Mouse (Mus musculus) T-cell, adult 2 months (primary cell): ENCODE measurements around the gene Adgrf1.

Experiments used
- DNase-seq: peaks from one replicate; pipeline ENCODE4 v3.0.0; 2022; ENCODE audit warnings: low spot score

The Adgrf1 gene

GRCm38 (mm10) chr17:43270161-43270560 lies at the start of gene Adgrf1:
Gene Adgrf1 (plus strand): TSS chr17:43270329.
- DNase-seq = no peak

- DNase-seq = no peak
Measured at GRCm38 (mm10) chr17:43226101-43226500, 44.0 kb upstream of the Adgrf1 start.

- DNase-seq = peak; percentile 30
Measured at GRCm38 (mm10) chr17:43229621-43230513, 40.3 kb upstream of the Adgrf1 start.

GRCm38 (mm10) chr17:43230821-43231220 lies 39.3 kb upstream of the Adgrf1 start:
- no peak for DNase-seq

- peak; percentile 46 for DNase-seq
Measured at GRCm38 (mm10) chr17:43232769-43233168, 37.4 kb upstream of the Adgrf1 start.

GRCm38 (mm10) chr17:43236656-43237250 lies 33.4 kb upstream of the Adgrf1 start:
- DNase-seq = no peak

GRCm38 (mm10) chr17:43239035-43239434 lies 31.1 kb upstream of the Adgrf1 start:
- no peak for DNase-seq

- DNase-seq = no peak
Measured at GRCm38 (mm10) chr17:43241134-43241533, 29.0 kb upstream of the Adgrf1 start.

- no peak for DNase-seq
Measured at GRCm38 (mm10) chr17:43242609-43243008, 27.5 kb upstream of the Adgrf1 start.

- DNase-seq = no peak
Measured at GRCm38 (mm10) chr17:43245364-43245763, 24.8 kb upstream of the Adgrf1 start.

- no peak for DNase-seq
Measured at GRCm38 (mm10) chr17:43247245-43247644, 22.9 kb upstream of the Adgrf1 start.

GRCm38 (mm10) chr17:43249645-43250044 lies 20.5 kb upstream of the Adgrf1 start:
- DNase-seq = no peak

GRCm38 (mm10) chr17:43251249-43252125 lies 18.6 kb upstream of the Adgrf1 start:
- no peak for DNase-seq

- no peak for DNase-seq
Measured at GRCm38 (mm10) chr17:43252846-43253245, 17.3 kb upstream of the Adgrf1 start.

- DNase-seq = no peak
Measured at GRCm38 (mm10) chr17:43254261-43254660, 15.9 kb upstream of the Adgrf1 start.

GRCm38 (mm10) chr17:43256536-43257135 lies 13.5 kb upstream of the Adgrf1 start:
- no peak for DNase-seq

GRCm38 (mm10) chr17:43257699-43258098 lies 12.4 kb upstream of the Adgrf1 start:
- no peak for DNase-seq

GRCm38 (mm10) chr17:43261937-43262336 lies 8.2 kb upstream of the Adgrf1 start:
- DNase-seq = no peak

- no peak for DNase-seq
Measured at GRCm38 (mm10) chr17:43264739-43265138, 5.4 kb upstream of the Adgrf1 start.

- DNase-seq = peak; percentile 65
Measured at GRCm38 (mm10) chr17:43265178-43265837, 4.8 kb upstream of the Adgrf1 start.

- DNase-seq = no peak
Measured at GRCm38 (mm10) chr17:43265944-43266343, 4.2 kb upstream of the Adgrf1 start.
